Mouse (Mus musculus): ENCODE results near the gene Prex1. TPM values are rescaled to one million over a fixed set of nuclear protein-coding genes. Genes with fewer than 3 reads are reported as not detected.

Gene Prex1
- polyA plus RNA-seq, 1 experiment from 2014 or later = 16.9 TPM

DNA sequence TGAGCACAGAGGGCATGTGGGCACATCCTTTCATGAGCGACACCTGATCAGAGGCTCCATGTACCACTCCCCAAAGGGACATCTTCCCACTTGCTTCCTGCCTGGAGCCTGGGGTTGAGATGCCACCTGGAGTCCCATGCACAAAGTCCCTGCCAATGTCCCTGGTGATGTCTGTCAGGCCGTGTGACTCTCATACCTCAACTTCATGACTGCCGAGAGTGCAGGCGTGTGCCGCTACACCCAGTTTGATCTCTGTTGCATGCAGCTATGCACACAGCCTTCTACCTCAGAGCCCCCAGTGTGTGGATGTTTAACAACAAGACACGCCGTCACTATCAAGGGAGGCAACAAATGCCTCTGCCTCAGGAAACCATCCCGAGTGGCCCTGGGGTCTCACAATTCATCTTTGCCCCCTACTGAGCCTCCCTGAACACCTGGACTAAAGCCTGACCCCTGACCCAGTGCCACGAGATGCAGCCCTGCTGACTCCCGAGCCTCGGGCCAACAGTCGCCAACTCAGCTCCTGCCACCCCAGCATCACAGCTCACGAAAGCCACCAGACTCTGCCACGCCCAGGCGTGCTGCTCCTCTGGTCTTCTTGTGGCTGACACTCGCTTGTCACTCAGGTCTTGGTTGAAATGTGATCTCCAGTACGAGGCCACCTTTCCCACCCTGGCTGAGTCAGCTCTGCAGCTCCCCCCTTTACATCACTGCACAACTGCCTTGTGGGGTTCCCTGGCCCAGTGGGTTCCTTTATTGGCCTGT lies 107.0 kb downstream of the Prex1 start:
- 60% methylated on average over 17 of the region's 17 CpGs for WGBS
- no peak overlapping the region for H3K27ac ChIP-seq (ENCODE audit: low read depth, low read length)
- H3K36me3 ChIP-seq (ENCODE audit: control insufficient read depth, insufficient read depth, low read length) = no peaks in the 10 kb centered on the region
- no peaks in the 10 kb centered on the region; the same call in 1 of the 2 replicates for H3K4me1 ChIP-seq (ENCODE audit: control insufficient read depth, insufficient read depth, low read length)
- H3K27me3 ChIP-seq (ENCODE audit: control insufficient read depth, insufficient read depth, low read length) = no peaks in the 10 kb centered on the region
- H3K9ac ChIP-seq (ENCODE audit: low read depth, low read length) = no peak overlapping the region
- no peaks in the 10 kb centered on the region for H3K9me3 ChIP-seq (ENCODE audit: control insufficient read depth, low read length)
- no peak overlapping the region for H3K4me3 ChIP-seq (ENCODE audit: low read length)
- no peak overlapping the region for H3K4me2 ChIP-seq (replicated peaks; ENCODE audit: low read depth, low read length)
- ATAC-seq (ENCODE audit: low FRiP score, low TSS enrichment) = no peak

DNA sequence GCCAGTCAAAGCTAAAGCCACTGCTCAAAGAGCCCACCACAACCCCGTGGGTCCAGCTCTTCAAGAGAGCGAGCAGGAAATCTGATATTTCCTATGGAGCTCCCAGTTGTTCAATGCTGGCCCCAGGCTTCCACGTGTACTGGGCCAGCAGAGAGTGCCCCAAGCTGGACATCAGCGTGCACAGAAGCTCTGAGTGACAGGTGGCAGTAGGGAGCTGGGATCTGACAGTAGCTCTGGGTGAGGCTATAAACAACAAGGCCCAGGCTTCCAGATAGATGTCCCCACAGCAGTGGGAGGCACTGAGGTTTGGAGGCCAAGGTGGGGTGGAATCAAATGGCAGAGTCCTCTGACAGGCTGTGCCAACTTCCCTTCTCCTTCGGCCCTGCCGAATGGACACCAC lies 107.6 kb downstream of the Prex1 start:
- no peaks in the 10 kb centered on the region; the same call in 1 of the 2 replicates for H3K4me1 ChIP-seq (ENCODE audit: control insufficient read depth, insufficient read depth, low read length)
- no peak for ATAC-seq (ENCODE audit: low FRiP score, low TSS enrichment)
- H3K9me3 ChIP-seq (ENCODE audit: control insufficient read depth, low read length) = no peaks in the 10 kb centered on the region
- H3K9ac ChIP-seq (ENCODE audit: low read depth, low read length) = no peak overlapping the region
- H3K36me3 ChIP-seq (ENCODE audit: control insufficient read depth, insufficient read depth, low read length) = no peaks in the 10 kb centered on the region
- 34% methylated on average over 6 of the region's 6 CpGs for WGBS
- H3K27me3 ChIP-seq (ENCODE audit: control insufficient read depth, insufficient read depth, low read length) = no peaks in the 10 kb centered on the region
- no peak overlapping the region for H3K4me3 ChIP-seq (ENCODE audit: low read length)
- no peak overlapping the region for H3K4me2 ChIP-seq (replicated peaks; ENCODE audit: low read depth, low read length)
- no peak overlapping the region for H3K27ac ChIP-seq (ENCODE audit: low read depth, low read length)

DNA sequence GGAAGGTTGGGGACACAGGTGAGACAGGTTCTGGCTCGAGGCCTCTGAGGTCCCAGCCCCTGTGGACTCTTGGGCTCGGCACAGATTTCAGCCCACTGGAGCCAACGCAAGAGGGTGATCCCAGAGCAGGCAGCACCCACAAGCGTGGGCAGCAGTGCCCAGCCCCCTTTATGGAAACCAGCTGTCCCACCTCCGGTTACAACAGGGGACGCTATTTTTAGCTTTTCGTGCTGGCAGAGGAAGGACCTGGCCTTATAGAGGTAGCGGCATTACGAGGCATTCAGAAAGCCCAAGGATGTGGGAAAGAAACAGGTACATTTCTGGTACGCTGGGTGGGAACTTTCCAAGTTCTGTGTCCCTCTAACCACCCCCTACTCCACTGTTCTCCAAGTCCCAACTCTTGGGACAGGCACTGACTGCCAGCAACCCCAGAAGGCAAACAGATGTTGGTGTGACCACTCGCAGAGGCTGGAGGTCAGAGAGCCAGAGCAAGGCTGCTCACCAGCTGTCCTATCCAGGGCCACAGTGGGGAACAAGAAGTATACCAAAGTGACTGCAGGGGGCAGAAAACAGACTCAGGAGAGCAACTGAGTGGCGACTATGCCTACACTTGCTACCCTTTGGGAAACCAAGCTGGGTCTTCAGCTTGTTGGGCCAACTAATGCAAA lies 108.3 kb downstream of the Prex1 start:
- ATAC-seq (ENCODE audit: low FRiP score, low TSS enrichment) = 0 out of 2 replicates have a peak, but pooled peaks have one; percentile 37
- no peaks in the 10 kb centered on the region for H3K36me3 ChIP-seq (ENCODE audit: control insufficient read depth, insufficient read depth, low read length)
- H3K4me3 ChIP-seq (ENCODE audit: low read length) = no peak overlapping the region
- H3K9ac ChIP-seq (ENCODE audit: low read depth, low read length) = no peak overlapping the region
- H3K4me1 ChIP-seq (ENCODE audit: control insufficient read depth, insufficient read depth, low read length) = no peaks in the 10 kb centered on the region; the same call in 1 of the 2 replicates
- no peak overlapping the region for H3K4me2 ChIP-seq (replicated peaks; ENCODE audit: low read depth, low read length)
- H3K27me3 ChIP-seq (ENCODE audit: control insufficient read depth, insufficient read depth, low read length) = no peaks in the 10 kb centered on the region
- no peak overlapping the region for H3K27ac ChIP-seq (ENCODE audit: low read depth, low read length)
- 65% methylated on average over 12 of the region's 12 CpGs for WGBS
- H3K9me3 ChIP-seq (ENCODE audit: control insufficient read depth, low read length) = no peaks in the 10 kb centered on the region

DNA sequence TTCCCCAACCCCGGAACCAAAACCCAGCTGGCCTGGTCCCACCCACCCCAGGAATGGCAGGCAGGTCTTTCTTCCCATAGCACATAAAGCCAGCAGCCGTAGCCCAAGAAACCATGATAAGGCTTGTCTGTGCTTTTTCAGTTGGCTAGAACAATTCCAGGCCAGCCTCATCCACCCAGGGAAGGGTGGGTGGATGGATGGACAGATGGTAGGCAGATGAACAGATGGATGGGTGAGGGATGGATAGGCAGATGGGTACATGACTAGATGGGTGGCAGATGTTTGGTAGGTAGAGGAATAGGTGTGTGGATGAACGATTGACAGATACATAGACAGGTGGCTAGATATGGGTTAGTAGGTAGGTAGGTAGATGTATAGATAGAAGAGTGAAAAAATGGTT lies 110.7 kb downstream of the Prex1 start:
- no peaks in the 10 kb centered on the region for H3K9me3 ChIP-seq (ENCODE audit: control insufficient read depth, low read length)
- H3K4me2 ChIP-seq (replicated peaks; ENCODE audit: low read depth, low read length) = no peak overlapping the region
- 95% methylated on average over 3 of the region's 3 CpGs for WGBS
- H3K27ac ChIP-seq (ENCODE audit: low read depth, low read length) = no peak overlapping the region
- no peaks in the 10 kb centered on the region; the same call in 1 of the 2 replicates for H3K4me1 ChIP-seq (ENCODE audit: control insufficient read depth, insufficient read depth, low read length)
- no peaks in the 10 kb centered on the region for H3K27me3 ChIP-seq (ENCODE audit: control insufficient read depth, insufficient read depth, low read length)
- no peak for ATAC-seq (ENCODE audit: low FRiP score, low TSS enrichment)
- no peak overlapping the region for H3K9ac ChIP-seq (ENCODE audit: low read depth, low read length)
- no peak overlapping the region for H3K4me3 ChIP-seq (ENCODE audit: low read length)
- no peaks in the 10 kb centered on the region for H3K36me3 ChIP-seq (ENCODE audit: control insufficient read depth, insufficient read depth, low read length)

DNA sequence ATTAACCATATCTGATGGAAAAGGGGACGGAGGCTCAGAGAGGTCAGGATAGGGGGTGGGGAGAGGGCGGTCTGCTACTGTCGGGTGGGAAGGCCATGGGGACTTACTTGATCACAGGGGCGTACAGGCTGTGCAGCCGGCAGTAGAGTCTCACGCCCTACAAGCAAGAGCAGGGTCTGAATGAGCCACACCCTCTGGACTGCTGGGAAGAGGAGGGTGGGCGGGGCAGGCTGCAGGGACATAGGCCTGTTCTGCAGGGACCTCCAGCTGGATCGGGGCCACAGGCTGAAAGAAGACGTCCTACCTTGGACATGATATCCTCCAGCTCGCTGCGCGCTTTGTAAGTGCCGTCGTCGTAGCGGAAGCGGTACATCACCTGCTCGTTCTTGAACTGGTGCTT lies 112.2 kb downstream of the Prex1 start:
- Histone ChIP-seq H3K27me3 (ENCODE audit: control insufficient read depth, insufficient read depth, low read length) (no peaks in the 10 kb centered on the region), H3K9ac (ENCODE audit: low read depth, low read length) (no peak overlapping the region), H3K4me2 (replicated peaks; ENCODE audit: low read depth, low read length) (no peak overlapping the region), H3K4me1 (ENCODE audit: control insufficient read depth, insufficient read depth, low read length) (no peaks in the 10 kb centered on the region; the same call in 1 of the 2 replicates), H3K9me3 (ENCODE audit: control insufficient read depth, low read length) (no peaks in the 10 kb centered on the region), H3K4me3 (ENCODE audit: low read length) (no peak overlapping the region), H3K36me3 (ENCODE audit: control insufficient read depth, insufficient read depth, low read length) (no peaks in the 10 kb centered on the region), H3K27ac (ENCODE audit: low read depth, low read length) (no peak overlapping the region)
- ATAC-seq (ENCODE audit: low FRiP score, low TSS enrichment) = no peak
- WGBS = 87% methylated on average over 18 of the region's 18 CpGs

DNA sequence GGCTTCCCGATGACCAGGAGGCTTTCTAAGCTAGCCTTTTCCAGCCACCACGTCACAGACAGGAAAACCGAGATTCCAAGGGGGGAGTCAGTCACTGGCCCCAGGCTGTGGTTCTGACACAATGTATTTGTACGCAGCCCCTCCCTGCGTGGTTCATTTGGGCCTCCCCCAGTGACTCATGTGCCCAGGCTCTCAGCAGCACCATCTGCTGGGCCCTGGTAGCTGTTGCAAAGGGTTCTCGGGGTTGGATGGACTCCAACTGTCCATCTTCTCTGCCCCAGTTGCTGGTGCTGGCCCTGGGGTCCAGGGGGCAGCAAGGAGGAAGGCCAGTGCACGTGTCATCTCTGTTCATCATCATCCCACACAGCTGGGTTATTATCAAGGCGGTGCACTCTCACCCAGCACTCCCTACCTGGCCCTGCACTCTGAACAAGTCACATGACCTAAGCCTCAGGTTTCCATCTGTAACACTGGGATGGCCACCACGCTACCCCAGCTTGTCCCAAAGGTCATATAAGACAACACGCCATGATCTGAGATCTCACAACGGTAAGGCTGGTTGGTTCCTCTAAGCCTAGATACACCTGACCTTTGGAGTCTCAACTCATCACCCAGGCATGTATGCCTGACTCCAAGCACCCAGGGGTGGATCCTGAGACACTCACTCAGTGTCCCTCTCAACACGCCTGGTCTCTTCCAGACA lies 115.0 kb downstream of the Prex1 start:
- ATAC-seq (ENCODE audit: low FRiP score, low TSS enrichment) = no peak
- Histone ChIP-seq H3K4me3 (ENCODE audit: low read length) (no peak overlapping the region), H3K27ac (ENCODE audit: low read depth, low read length) (no peak overlapping the region), H3K27me3 (ENCODE audit: control insufficient read depth, insufficient read depth, low read length) (no peaks in the 10 kb centered on the region), H3K9me3 (ENCODE audit: control insufficient read depth, low read length) (no peaks in the 10 kb centered on the region), H3K4me1 (ENCODE audit: control insufficient read depth, insufficient read depth, low read length) (no peaks in the 10 kb centered on the region), H3K9ac (ENCODE audit: low read depth, low read length) (no peak overlapping the region), H3K36me3 (ENCODE audit: control insufficient read depth, insufficient read depth, low read length) (no peaks in the 10 kb centered on the region), H3K4me2 (replicated peaks; ENCODE audit: low read depth, low read length) (no peak overlapping the region)
- 89% methylated on average over 12 of the region's 12 CpGs for WGBS

DNA sequence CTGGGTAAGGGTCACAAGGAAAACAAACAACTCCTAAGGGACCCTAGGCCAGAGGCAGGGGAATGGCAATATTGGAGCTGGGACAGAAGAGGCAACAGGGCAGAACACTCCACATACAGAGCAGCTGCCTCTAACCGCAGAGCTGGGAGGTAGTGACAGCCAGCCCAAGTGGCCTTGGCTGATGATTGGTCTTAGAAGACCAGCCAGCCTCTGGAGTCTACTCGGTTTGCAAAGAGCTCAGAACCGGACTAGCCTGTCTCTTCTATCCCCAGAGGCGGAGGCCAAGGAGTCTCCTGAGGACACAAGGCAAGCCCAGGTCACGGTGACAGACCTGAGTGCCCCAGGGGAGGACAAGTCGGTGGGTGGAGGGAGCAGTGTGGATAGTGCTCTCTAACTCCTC lies 115.9 kb downstream of the Prex1 start:
- no peak overlapping the region for H3K4me2 ChIP-seq (replicated peaks; ENCODE audit: low read depth, low read length)
- 69% methylated on average over 6 of the region's 6 CpGs for WGBS
- H3K4me3 ChIP-seq (ENCODE audit: low read length) = no peak overlapping the region
- ATAC-seq (ENCODE audit: low FRiP score, low TSS enrichment) = no peak
- H3K9me3 ChIP-seq (ENCODE audit: control insufficient read depth, low read length) = no peaks in the 10 kb centered on the region
- no peak overlapping the region for H3K9ac ChIP-seq (ENCODE audit: low read depth, low read length)
- H3K27ac ChIP-seq (ENCODE audit: low read depth, low read length) = no peak overlapping the region
- no peaks in the 10 kb centered on the region for H3K4me1 ChIP-seq (ENCODE audit: control insufficient read depth, insufficient read depth, low read length)
- no peaks in the 10 kb centered on the region for H3K27me3 ChIP-seq (ENCODE audit: control insufficient read depth, insufficient read depth, low read length)
- H3K36me3 ChIP-seq (ENCODE audit: control insufficient read depth, insufficient read depth, low read length) = no peaks in the 10 kb centered on the region

DNA sequence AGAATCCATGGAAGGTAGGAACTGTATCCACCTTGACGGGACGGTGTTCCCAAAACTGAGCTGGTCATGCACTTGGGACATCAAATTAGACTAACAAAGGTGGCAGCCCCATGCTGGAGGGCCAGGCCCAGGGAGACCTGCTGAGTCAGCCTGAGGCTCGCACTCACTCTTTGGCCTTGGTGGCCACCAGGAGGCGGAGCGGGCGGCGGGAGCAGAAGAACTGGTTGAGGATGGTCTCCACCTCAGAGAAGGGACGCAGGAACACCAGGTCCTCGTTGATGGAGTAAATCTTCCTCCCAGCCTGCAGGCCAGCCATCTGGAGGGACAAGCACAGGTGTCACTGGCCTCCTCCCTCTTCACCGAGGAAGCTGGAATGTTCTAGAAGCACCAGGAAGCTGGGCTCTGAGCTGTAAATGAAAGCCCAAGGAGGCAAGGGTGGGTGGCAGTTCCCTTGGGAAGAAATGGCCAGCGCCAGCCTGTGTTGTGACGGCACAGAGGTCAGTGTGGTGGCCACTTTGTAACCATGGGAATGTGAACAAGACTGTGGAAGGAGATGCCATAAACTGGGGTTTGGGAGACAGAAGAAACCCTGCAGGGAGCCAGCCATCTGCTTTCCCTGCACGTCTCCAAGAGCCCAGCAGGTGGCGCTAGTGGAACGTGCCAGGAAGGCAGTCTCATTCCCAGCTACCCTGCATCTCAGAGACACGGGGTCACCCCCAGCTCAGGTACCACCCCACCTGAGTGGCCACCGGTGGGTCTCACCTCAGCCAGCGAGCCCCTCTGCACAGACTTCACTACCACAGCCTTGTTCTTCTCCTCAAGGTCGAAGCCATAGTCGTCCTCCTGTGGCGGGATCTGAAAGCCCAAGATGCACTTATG lies 121.4 kb downstream of the Prex1 start:
- ATAC-seq (ENCODE audit: low FRiP score, low TSS enrichment) = peak; percentile 25; the same call in 1 of the 2 replicates
- no peak overlapping the region for H3K4me2 ChIP-seq (replicated peaks; ENCODE audit: low read depth, low read length)

More for the DNA sequence above, 121.4 kb downstream of the Prex1 start:
- H3K27ac ChIP-seq (ENCODE audit: low read depth, low read length) = no peak overlapping the region
- WGBS = 49% methylated on average over 21 of the region's 21 CpGs
- H3K9me3 ChIP-seq (ENCODE audit: control insufficient read depth, low read length) = no peaks in the 10 kb centered on the region
- no peak overlapping the region for H3K4me3 ChIP-seq (ENCODE audit: low read length)
- H3K9ac ChIP-seq (ENCODE audit: low read depth, low read length) = no peak overlapping the region
- no peaks in the 10 kb centered on the region for H3K4me1 ChIP-seq (ENCODE audit: control insufficient read depth, insufficient read depth, low read length)
- no peaks in the 10 kb centered on the region for H3K27me3 ChIP-seq (ENCODE audit: control insufficient read depth, insufficient read depth, low read length)
- no peaks in the 10 kb centered on the region for H3K36me3 ChIP-seq (ENCODE audit: control insufficient read depth, insufficient read depth, low read length)

Data from kidney, embryonic 14.5 days (tissue).